Mouse (Mus musculus): ENCODE measurements around the gene Rplp2.

Rplp2 gene

DNA sequence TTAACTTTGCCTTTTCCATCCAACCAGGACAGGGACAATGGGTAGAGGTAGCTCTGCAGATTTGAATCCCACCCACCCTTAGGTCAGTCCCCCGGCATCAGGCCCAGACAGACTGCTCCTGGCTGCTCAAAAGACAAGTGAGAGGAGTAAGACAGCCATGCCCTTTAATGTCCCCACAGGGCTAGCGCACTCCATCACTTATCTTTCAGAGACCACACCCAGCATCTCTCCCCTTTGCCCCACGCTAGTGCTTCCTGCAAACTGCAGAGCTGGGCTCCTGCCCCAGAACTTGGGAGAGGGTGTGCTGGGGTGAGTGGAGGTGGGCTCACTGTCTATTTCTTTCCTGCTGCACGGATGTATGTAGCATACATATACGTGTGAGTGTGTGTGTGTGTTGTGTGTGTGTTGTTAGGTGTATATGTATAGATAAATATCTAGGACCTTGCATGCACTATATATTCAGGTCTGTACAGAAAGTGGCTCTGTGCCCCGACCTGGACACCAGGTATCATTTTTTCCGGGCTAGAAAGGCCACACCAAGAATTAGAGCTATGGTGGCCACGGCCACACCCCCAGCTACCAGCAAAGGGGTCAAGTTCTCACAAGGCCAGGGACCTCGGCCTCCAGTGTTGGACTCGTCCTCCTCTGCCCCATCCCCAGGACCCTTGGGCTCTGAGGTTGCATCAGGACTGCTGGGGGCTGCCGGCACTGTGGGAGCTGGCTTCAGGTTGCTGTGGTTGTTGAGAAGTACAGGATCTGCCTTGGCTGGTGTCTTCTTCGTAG lies 20.0 kb upstream of the Rplp2 start:
- ChIA-PET CTCF (interaction anchor here (0.6 to 4.1 kb wide), 7 partner anchors 12 to 376 kb away, joined by 3 to 22 read pairs (median 4); partner anchors contain the start of genes Cd151 (in 1 of the 4) and Slc25a22 (in 1 of the 4)), POLR2A (interaction anchor here in 3 of 4 experiments (0.5 to 21.5 kb wide), 16 partner anchors 7 to 199 kb away, joined by 3 to 465 read pairs (median 6); partner anchors contain the start of genes Rplp2 (in 3 of the 3), Cracr2b (in 2 of the 3), Taldo1 (in 2 of the 3) and Cd151 (in 1 of the 3))

DNA sequence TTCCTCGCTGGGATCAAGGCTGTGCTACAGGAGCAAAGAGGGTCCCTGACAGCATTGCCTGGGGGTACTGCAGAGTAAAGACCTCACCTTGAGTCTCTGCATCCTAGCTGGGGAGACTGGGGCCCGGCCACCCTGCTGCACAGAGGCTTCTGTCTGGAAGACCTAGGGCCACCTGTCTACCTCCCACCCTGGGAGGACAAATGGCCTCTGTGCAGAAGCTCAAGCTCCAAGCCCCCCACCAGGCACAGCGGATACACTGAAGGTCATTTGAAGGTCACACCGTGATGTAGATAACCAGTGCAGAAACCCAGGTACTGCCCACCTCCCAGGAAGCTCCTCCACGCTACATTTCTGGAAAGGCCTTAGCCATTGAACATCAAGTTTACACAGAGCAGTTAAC lies 18.5 kb upstream of the Rplp2 start:
- CTCF ChIA-PET, result interaction anchor here in 3 of 4 experiments (0.6 to 4.1 kb wide), 11 partner anchors 9 to 282 kb away, joined by 3 to 22 read pairs (median 4); partner anchors contain the start of genes Pidd1 (in 1 of the 3), Rassf7 (in 1 of the 3), Slc25a22 (in 1 of the 3) and Taldo1 (in 1 of the 3)
- POLR2A ChIA-PET, result interaction anchor here in 3 of 4 experiments (0.5 to 21.5 kb wide), 32 partner anchors 9 to 365 kb away, joined by 3 to 465 read pairs (median 4); partner anchors contain the start of genes Gatd1 (in 2 of the 3), Pidd1 (in 2 of the 3), Rplp2 (in 2 of the 3) and Slc25a22 (in 2 of the 3)

DNA sequence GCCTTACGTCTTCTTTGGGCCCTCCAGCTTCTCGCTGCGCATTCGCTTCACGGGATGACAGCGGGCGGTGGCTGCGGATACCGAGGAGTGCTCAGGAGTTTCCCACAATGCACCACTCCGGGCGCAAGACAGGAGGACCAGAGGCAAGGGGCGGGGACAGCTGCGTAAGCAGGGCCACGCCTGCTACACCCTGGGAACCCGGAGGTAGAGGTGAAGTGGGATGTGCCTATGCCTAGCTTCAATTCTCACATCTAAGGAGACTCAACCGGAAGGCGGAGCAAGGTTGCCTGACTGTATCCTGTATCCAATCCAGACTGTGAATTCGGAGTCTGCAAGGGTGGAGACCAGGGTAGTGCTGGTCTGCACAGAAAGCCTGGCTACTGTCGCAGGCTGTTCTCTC lies 17.9 kb upstream of the Rplp2 start, which contains the start of gene Cend1:
Gene Cend1, minus strand, starts transcription at position 182 of the 400 bp plus-strand sequence.
- POLR2A ChIA-PET, result interaction anchor here in 3 of 4 experiments (0.5 to 21.5 kb wide), 31 partner anchors 8 to 366 kb away, joined by 3 to 465 read pairs (median 4); partner anchors contain the start of genes Gatd1 (in 2 of the 3), Pidd1 (in 2 of the 3), Rplp2 (in 2 of the 3) and Slc25a22 (in 2 of the 3)
- CTCF ChIA-PET, result interaction anchor here (0.6 to 4.1 kb wide), 13 partner anchors 10 to 282 kb away, joined by 3 to 22 read pairs (median 4); partner anchors contain the start of genes Eps8l2 (in 1 of the 4), Pidd1 (in 1 of the 4), Rassf7 (in 1 of the 4) and Slc25a22 (in 1 of the 4)

DNA sequence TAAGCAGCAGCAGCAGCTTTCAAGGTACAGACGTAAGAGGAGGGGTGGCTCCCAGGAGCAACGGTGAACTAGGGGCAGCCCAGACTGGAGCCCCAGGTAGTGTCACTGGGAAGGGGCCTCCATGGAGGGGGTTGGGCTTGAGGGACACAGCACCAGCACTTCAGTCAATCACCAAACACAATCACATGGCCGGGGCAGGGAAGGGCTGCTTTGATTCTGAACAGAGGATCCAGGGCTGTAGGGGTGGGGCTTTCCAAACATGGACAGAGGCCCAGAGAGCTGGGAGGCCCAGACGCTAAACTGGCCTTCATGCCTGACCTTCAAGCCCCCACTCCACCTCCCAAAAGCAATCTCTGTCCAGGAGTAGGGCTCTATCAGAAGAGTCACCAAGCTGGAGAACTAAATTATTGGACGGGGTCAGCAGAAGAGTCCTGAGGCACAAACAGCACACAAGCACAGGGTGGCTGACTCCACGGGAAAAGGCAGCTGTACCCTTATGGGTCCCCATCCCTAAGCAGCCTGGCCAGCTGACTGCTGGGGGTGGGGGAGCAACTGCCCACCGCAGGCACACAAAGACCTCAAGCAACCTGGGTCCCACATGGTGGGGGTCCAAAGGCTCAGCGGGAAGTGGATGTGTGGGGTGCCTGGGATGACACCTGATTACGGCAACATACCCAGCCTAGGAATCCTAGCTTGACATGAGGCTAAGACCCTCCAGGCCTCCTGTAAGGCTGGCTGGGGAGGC lies 17.2 kb upstream of the Rplp2 start:
- ChIA-PET POLR2A (interaction anchor here in 3 of 4 experiments (0.6 to 21.5 kb wide), 23 partner anchors 9 to 366 kb away, joined by 3 to 465 read pairs (median 4); partner anchors contain the start of genes Gatd1 (in 2 of the 3), Pidd1 (in 2 of the 3), Rplp2 (in 2 of the 3) and Cd151 (in 1 of the 3)), CTCF (interaction anchor here in 3 of 4 experiments (0.6 to 4.1 kb wide), 8 partner anchors 9 to 100 kb away, joined by 3 to 22 read pairs (median 5); partner anchors contain the start of genes Eps8l2 (in 1 of the 3), Pidd1 (in 1 of the 3) and Slc25a22 (in 1 of the 3))

DNA sequence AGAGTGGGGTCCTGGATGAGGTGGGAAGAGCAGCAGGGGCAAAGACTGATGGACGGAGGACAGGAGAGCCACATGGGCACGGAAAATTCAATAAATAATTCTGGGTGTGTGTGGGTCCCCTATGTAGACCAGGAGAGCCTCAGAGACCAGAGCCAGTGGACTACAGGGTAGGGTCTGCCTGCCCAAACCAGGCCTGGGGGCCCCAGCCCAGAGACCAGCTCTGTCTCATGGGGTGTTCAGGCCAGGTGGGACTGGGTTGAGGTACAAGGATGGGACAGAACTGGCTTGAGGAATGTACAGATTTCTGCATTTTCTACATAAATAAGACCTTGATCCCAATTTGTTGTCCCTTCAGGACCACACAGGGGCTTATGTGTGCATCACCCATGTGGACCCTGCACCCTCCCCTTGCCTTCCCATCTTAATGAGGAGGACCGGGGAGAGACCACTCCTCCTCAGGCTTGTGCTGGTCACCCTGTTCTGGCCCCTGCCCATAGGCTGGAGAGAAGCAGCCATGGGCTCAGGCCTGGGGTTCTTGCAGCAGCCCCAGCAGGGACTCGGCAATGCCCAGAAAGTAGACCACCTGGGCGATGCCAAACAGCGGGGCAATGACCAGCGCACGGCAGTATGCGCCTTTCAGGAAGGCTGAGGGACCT lies 16.5 kb upstream of the Rplp2 start:
- CTCF ChIA-PET, result interaction anchor here in 1 of 4 experiments (0.6 to 4.1 kb wide), 4 partner anchors 8 to 55 kb away, joined by 3 to 22 read pairs (median 6); partner anchors contain the start of gene Slc25a22
- POLR2A ChIA-PET, result interaction anchor here in 2 of 4 experiments (0.6 to 21.5 kb wide), 10 partner anchors 9 to 38 kb away, joined by 3 to 465 read pairs (median 17); partner anchors contain the start of genes Pidd1 (in 2 of the 2), Rplp2 (in 2 of the 2), Cd151 (in 1 of the 2) and Cracr2b (in 1 of the 2)

DNA sequence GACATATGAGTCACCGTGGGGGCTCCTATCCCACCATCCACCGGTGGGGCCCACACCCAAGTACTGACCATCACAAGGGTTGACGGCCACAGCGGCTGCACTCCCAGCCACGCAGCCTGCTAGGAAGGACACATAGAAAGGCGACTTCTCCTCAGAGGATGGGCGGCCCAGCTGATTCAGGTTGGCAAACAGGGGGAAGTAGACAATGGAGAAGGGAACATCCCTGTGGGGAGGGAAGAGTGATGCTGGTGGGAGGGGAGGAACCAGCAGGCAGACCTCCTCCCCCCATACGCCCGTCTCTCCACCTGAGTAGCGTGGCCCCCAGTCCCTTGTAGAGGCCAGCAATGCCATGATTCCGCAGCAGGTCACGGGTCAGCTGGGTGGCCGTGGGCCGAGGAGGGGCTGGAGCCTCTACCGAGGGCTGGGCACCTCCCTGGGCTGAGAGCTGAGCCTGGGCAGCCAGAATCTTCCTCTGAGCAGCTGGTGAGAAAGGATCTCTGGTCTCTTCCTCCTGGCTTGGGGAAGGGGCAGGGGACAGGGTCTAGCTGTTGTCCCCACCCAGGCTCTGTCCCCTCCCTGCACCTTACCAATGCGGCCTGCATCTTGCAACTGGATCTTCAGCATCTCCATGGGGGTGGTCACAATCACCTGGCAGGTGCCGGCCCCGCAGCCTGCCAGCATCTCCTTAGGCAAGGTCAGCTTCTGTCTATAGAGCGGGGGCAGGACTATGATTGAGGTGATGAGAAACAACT lies 15.6 kb upstream of the Rplp2 start:
- POLR2A ChIA-PET, result interaction anchor here in 3 of 4 experiments (0.6 to 21.5 kb wide), 4 partner anchors 8 to 27 kb away, joined by 3 to 465 read pairs (median 43); partner anchors contain the start of genes Rplp2 (in 2 of the 3), Cd151 (in 1 of the 3), Cracr2b (in 1 of the 3) and Pidd1 (in 1 of the 3)

DNA sequence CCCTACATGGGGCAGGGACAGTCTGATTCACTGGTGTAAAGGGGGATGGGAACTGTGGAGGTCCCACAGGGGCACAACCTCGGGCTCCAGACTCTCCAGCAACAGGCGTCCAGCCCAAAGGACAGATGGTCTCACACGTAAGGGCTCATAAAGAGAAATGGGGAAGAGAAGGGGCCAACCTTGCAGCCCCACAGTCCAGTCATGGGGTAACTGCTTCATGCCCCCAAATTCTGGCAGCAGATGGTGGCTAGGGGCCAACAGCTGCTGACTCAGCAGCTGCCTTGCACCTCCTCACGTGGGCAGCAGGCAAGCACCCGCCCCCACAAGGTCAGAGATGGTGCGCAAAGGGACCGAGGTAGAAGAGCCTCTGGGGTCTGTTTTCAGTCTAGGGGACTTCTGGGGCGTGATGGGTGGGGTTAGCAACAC lies 15.0 kb upstream of the Rplp2 start:
- CTCF ChIA-PET, result no interaction called here

More for the DNA sequence above, 15.6 kb upstream of the Rplp2 start:
- CTCF ChIA-PET, result interaction anchor here in 1 of 4 experiments (0.6 kb wide), 1 partner anchor 56 kb away, joined by 3 read pairs; no protein-coding TSS in a partner anchor

DNA sequence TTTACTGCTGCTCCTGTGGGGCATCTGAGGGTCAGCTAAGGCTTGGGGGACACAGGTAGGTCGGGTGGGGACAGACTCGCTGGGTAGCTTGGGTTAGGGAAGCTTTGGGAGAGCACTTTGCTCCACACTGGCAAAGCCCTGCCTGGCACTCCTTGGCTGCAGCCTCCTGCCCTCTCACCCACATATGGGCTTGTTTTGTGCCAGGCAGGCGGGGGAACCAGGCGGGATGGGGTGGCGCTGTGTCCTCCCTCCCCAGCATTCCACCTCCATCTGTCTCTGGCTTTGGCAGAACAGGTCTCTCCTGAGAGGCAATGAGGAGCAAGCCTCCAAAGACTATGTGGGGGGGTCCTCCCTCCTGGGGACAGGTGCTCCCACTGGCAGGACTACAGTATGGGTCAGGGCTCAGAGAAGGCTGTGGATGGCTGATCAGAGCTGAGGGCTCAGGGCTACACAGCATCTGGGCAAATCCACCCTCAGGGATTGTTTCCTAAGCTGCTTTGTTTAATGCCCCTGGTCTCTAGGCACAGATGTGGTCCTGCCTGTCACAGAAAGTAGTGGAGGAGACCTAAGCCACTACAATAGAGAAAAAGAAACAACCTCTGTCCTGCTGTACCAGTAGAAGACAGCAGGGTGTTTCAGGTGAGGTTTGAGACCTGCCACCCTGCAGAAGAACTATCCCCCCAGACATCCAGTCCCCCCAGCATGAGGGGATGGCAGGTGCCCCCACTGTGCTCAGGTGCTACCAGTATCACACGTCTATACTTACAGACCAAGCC lies 14.2 kb upstream of the Rplp2 start:
- CTCF ChIA-PET, result interaction anchor here in 3 of 4 experiments (0.5 to 0.6 kb wide), 3 partner anchors 13 to 234 kb away, joined by 3 read pairs; no protein-coding TSS in a partner anchor

More for the DNA sequence above, 15.0 kb upstream of the Rplp2 start:
- POLR2A ChIA-PET, result interaction anchor here in 3 of 4 experiments (0.6 to 21.5 kb wide), 5 partner anchors 8 to 27 kb away, joined by 3 to 465 read pairs (median 21); partner anchors contain the start of genes Rplp2 (in 2 of the 3), Cd151 (in 1 of the 3), Cracr2b (in 1 of the 3) and Pidd1 (in 1 of the 3)

DNA sequence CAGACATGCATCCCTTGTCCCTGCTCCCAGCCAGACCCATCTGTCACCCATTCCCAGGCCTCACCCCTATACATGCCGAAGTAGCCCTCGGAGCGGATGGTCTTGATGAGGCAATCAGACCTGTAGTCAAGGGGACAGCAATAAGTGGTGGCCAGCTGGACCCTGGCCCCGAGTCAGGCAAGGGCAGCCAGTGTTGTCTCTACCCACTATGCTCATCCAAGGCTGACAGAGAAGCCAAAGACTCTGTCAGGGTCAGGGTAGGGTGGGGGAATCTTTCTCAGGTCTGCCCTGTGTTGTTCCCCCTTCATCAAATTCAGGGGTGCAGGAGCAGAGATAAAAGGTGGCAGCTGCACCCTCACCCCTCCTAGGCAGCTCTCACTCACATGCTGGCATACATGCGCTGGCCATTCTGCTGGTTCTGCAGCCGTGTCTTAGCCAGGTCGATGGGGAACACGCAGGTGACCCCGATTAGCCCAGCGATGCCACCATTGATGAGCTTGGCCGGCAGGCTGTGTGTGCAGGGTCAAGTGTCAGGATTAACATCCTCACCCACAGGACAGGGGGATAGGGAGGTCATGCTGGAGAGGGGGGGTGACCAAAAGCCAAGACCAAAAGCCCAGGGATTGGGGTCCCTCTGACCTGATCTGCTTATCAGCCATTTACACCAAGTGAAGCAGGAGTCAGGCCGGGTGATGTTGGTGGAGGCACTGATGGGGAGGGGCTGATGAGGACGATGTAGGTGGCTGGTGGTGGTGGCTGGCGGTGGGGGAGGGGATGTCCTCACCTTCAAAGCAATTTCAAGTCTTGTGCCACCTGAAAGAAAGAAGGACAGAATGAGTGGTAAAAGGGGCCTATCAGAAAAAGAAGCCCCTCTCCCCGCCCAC lies 13.4 kb upstream of the Rplp2 start:
- ChIA-PET POLR2A (interaction anchor here in 3 of 4 experiments (0.8 to 21.5 kb wide), 15 partner anchors 8 to 310 kb away, joined by 3 to 465 read pairs (median 5); partner anchors contain the start of genes Pnpla2 (in 2 of the 3), Rplp2 (in 2 of the 3), Cd151 (in 1 of the 3) and Cracr2b (in 1 of the 3)), CTCF (interaction anchor here in 3 of 4 experiments (0.5 to 1.7 kb wide), 10 partner anchors 8 to 235 kb away, joined by 3 to 9 read pairs (median 3); partner anchors contain the start of gene Rplp2 (in 1 of the 3))

More for the DNA sequence above, 14.2 kb upstream of the Rplp2 start:
- POLR2A ChIA-PET, result interaction anchor here in 2 of 4 experiments (0.9 to 21.5 kb wide), 4 partner anchors 10 to 26 kb away, joined by 3 to 465 read pairs (median 12); partner anchors contain the start of genes Rplp2 (in 2 of the 2), Cd151 (in 1 of the 2), Cracr2b (in 1 of the 2) and Pnpla2 (in 1 of the 2)

DNA sequence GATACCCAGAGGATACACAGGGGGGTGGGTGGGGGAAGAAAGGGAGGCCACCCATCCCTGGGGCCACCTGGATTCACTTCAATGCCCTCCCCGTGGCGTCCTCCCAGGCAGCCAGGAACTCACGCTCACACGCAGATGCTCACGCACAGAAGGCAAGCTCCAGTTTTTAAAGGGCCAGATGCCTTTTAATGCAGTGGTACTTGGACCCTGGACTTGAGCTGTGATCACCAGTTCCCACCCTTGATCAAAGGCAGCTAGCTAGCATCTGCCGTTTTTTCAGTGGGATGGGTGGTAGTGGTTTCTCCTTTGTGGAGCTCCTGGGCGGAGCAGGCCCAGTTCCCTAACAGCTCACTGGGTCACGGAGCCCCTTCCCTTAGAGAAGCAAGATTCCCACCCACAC lies 12.7 kb upstream of the Rplp2 start:
- CTCF ChIA-PET, result interaction anchor here (0.5 to 1.7 kb wide), 10 partner anchors 8 to 206 kb away, joined by 3 to 9 read pairs (median 3); partner anchors contain the start of gene Rplp2 (in 1 of the 4)
- POLR2A ChIA-PET, result interaction anchor here in 3 of 4 experiments (0.8 to 21.5 kb wide), 19 partner anchors 8 to 311 kb away, joined by 3 to 465 read pairs (median 4); partner anchors contain the start of genes Pnpla2 (in 2 of the 3), Rplp2 (in 2 of the 3), Taldo1 (in 2 of the 3) and Cd151 (in 1 of the 3)

DNA sequence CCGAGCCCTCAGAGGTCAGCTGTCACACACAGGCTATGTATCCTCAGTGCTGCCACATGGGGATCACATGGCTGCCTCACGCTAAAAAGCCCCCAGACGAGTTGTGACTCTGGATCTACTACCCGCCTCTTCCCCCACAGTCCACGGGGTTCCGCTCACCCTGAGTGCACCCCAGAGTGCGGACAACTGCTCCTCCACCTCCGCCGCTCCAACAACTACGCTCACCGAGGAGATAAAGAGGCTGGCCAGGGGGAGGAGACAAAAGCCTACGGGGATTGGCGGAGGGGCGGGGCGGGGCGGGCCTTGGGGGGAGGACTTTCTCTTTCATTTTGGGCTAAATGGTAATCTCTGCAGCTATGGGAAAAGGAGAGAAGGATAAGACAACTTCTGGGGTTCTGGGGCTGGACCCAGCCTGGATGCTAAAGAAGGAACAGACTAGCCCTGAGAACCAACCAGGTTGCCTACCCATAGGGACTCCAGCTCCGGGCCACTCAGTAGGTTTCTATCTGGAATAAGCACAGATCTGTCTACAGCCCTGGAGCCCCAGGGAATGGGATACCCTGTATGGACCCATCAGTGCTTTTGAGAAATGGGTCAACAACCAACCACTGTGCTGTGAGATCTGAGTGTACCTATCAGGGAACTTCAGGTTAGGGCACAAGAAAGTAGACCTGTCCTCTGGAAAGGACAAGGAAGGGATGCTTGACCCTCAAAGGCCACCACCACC lies 11.9 kb upstream of the Rplp2 start:
- POLR2A ChIA-PET, result interaction anchor here in 3 of 4 experiments (1.0 to 21.5 kb wide), 22 partner anchors 7 to 135 kb away, joined by 3 to 465 read pairs (median 4); partner anchors contain the start of genes Polr2l (in 3 of the 3), Tspan4 (in 3 of the 3), Pnpla2 (in 2 of the 3) and Rplp2 (in 2 of the 3)
- CTCF ChIA-PET, result interaction anchor here in 3 of 4 experiments (0.5 to 1.7 kb wide), 8 partner anchors 8 to 207 kb away, joined by 3 to 9 read pairs (median 3); partner anchors contain the start of gene Rplp2 (in 1 of the 3)

DNA sequence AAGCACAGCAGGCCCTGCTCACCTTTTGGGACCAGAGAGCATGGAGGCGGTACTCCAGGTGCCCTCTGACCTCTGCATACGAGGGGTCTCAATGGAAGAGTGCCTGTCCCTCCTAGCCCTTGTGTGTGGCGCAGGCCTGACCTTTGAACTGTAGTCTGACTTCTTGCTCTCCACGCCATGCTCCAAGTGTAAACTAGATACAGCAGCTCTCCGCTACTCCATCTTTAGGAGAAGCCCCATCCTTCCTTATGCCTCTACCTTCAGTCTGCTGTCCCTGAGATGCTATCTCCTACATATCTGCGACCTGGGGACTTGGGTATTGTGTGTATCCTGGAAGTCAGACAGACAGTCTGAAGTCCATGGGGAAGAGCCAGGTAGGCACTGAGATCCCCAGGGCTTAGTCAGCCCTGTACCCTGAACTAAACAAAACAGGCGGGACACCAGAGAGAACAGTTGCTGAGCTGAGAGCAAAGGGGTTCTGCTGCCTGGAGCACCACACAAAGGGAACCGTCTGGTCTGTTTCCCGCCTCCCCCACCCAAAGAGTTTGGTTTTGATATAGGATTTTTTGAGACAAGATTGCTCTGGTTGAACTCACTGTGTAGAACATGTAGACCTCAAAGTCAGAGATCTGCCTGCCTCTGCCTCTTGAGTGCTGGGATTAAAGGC lies 11.2 kb upstream of the Rplp2 start:
- POLR2A ChIA-PET, result interaction anchor here (0.6 to 21.5 kb wide), 29 partner anchors 7 to 625 kb away, joined by 3 to 465 read pairs (median 4); partner anchors contain the start of genes Rplp2 (in 3 of the 4), Pnpla2 (in 2 of the 4), Polr2l (in 2 of the 4) and Taldo1 (in 2 of the 4)
- CTCF ChIA-PET, result interaction anchor here in 2 of 4 experiments (0.6 kb wide), 2 partner anchors 22 to 45 kb away, joined by 4 to 22 read pairs; no protein-coding TSS in a partner anchor

Data from embryonic stem cell, embryonic (primary cell).